Mouse (Mus musculus) erythroid progenitor cell, adult 5-6 weeks (primary cell): ENCODE results near the gene Frmd6. TPM values are rescaled to one million over a fixed set of nuclear protein-coding genes. Genes with fewer than 3 reads are reported as not detected.

Experiments
- ATAC-seq: replicated peaks from 2 replicates; pipeline ENCODE4 v1.8.0; 2016; ENCODE audit warnings: moderate number of reproducible peaks, mild to moderate bottlenecking, moderate TSS enrichment, inconsistent platforms; ENCODE audit not compliant: poor library complexity, low FRiP score, severe bottlenecking
- total RNA-seq, 2 experiments: library from RNA; stranded (forward) in 1 of 2; stranded (reverse) in 1 of 2; fragments of 150-400 nt in 1 of 2; fragments of 186-747, 209-891 nt in 1 of 2; gene quantifications; 2 replicates each; pipeline versions ENCODE4 v1.2.3 to v1.2.4; 2015 to 2017; ENCODE audit warnings: low replicate concordance in 2 of 2

The Frmd6 gene
- total RNA-seq, 2 experiments from 2014 or later: 0.42 to 2.3 TPM

DNA sequence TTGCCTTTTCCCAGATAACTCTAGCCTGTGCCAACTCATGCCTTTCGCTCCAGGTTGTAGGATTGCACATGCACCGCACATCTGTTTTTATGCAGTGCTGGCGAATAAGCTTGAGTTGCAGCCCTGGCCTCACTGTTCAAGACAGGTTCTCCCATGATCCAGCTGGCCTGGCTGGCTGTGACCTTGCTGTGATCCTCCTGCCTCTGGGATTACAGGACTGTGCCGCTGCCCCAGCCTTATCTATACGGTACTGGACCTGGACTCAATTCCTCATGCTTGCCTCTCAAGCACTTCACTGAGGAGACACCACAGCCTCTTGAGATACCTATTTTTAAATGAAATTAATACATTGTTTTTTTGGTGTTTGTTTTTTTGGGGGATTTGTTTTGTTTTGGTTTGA lies 118.9 kb downstream of the Frmd6 start:
- no peak for ATAC-seq

DNA sequence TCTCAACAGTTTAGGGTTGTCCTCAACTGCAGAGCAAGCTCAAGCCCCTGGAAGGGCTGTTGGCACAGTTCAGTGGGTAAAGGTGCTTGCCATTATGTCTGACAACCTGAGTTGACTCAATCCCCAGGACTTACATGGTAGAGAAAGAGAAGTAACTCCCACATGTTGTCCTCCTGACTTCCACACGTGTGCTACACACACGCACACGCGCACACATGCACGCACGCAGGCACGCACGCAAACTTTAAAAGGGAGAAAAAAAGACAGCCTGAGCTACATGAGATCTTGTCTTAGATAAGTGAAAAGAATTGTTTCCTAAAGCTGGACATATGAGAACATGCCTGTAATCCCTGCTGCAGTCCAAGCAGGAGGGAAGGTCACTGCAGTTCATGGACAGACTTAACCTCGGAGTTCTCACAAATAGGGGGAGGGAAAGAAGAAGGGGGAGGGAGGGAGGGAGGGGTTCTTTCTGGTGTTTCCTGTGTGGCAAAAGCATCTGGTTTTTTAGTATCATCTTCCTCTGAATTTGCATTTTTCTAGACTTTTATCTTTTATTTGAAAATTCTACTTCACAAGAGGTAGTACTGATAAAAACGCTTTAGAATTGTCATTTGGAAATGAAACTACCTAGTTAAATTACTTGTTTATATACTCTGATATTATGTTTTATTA lies 121.4 kb downstream of the Frmd6 start:
- ATAC-seq: no peak

Other genes starting within 250 kb of the Frmd6 start
- gene Actr10, start 112.3 kb downstream of the Frmd6 start, total RNA-seq (2015; ENCODE audit: low replicate concordance): 47.2 and 48.6 TPM in 2 replicates
- 11.7 and 11.9 TPM in 2 replicates for gene Actr10, start 112.3 kb downstream of the Frmd6 start, total RNA-seq (2017; ENCODE audit: low replicate concordance)
- gene Psma3, start 149.1 kb downstream of the Frmd6 start, total RNA-seq (2015; ENCODE audit: low replicate concordance): 161 and 236 TPM in 2 replicates
- 151 and 160 TPM in 2 replicates for gene Psma3, start 149.1 kb downstream of the Frmd6 start, total RNA-seq (2017; ENCODE audit: low replicate concordance)
- gene Arid4a, start 190.5 kb downstream of the Frmd6 start, total RNA-seq (2015; ENCODE audit: low replicate concordance): 44.7 and 54.1 TPM in 2 replicates
- 92.0 and 107 TPM in 2 replicates for gene Arid4a, start 190.5 kb downstream of the Frmd6 start, total RNA-seq (2017; ENCODE audit: low replicate concordance)